Mouse (Mus musculus) c-Kit-negative CD71-positive TER-119-positive erythroid progenitor cells, embryonic 14.5 days (primary cell): ENCODE data around the gene Casp1.

Experiments
- DNase-seq: peaks from one replicate; pipeline ENCODE4 v3.0.0-alpha.2; 2013; ENCODE audit warnings: low read depth, low spot score

Casp1 gene

DNA sequence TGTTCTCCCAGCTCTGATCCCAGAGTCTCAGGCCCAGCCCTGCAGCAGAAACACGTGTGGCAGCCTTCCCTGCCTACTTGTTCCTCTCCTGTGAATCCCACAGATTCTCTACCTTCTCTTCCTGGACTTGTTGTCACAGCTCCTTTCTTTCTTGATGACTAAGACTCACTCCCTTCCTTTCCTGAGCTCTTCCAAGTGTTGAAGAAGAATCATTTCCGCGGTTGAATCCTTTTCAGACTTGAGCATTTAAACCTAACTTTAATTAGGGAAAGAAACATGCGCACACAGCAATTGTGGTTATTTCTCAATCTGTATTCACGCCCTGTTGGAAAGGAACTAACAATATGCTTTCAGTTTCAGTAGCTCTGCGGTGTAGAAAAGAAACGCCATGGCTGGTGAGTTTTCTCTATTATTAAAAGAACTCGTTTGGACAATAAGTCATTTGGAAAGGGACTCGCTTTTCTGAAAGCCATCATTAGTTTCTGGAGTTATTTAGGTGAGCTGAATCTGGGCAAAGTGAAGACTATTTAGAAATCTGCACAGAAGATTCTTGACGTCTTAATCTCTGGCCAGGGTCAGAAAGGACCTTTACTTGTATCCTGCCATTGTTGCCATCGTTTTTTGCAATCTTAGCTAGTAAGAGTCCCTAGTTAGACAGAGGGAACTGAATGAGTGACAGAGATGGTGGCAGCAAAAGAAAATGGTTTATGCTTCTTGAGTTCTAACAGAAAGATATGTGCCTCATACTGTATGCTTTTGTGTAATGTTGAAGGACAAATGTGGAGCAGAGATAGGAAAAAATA is at the start of gene Casp1:
Gene Casp1 (plus strand): TSS at position 189 of the 803 bp plus-strand sequence.
- no peak for DNase-seq

- no peak for DNase-seq
These were observed 34.3 kb upstream of the Casp1 start for GRCm38 (mm10) chr9:5263951-5264475.

DNA sequence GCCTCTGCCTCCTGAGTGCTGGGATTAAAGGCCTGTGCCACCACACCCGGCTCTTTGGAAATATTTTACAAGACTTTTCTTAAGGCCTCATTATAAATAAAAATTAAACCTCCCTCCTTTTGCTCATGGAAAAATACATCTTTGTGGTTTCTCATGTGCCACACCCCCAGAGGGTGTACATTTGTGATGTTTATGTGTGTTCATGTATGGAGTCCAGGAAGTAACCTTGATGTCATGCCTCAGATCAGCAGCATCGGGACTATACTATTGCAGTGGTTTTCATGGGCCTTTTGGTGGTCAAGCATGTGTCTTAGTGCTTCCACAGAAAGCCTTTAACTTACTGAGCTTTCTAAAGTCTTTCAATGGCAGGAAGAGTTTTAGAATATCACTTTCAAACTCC is 28.0 kb upstream of the Casp1 start:
- DNase-seq: no peak

DNA sequence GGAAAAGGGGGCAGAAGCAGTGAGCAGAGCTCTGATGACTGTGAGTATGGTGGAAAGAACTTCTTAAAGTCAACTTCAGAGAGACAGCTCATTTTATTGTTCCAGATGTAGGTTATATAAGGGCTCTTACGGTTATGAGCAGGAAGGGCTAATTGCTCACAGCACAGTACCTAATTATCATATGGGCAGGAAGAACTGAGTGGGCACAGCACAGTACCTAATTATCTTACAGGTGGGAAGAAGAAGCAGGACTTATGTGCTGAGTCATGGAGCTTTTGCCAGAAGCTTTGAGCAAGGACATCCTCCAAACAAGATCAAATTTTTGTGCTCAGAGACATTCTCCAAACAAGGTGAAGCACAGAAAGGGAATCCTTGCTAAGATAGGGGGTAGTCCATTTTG is 27.4 kb upstream of the Casp1 start:
- DNase-seq: no peak

DNA sequence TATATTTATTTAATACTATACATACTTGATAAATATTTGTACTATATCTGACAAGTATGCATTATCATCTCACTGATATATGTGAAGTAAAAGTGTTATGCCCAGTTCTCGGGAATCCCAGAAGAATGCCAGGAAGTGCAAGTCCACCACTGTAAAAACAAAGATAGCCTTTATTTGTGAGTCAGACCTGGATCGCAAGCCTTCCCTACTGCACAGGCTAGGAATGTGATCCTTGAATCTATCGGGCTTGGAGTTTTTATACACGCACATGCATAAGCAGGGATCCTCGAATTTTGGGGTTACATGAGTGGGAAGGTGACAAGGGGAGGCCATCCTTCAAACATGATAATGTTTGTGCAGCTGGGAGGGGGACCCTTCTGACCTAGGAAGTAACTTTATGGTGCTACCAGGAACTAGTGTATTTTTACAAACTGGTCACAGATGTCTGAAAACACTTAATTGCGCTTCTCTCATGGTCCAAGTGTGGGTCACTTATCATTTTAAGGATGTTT is 26.9 kb upstream of the Casp1 start:
- no peak for DNase-seq

DNA sequence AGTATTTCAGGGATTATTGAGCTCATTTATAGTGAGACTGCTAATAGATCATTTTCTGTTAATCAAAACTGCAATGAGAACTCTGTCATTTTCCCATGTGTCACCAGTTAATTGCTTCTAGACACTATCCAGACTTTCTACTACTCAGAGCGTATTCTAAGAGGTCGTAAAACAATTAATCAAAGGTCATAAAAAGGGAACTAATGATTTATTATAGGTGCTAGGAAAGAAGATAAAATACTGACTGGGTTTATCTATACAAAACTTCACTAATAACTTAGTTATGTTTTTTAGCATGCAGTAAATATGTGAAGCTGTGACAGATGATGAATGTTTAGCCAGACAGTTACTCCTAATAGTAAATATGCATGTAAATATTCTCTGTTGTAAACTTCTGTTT is 12.2 kb upstream of the Casp1 start:
- DNase-seq: no peak

DNA sequence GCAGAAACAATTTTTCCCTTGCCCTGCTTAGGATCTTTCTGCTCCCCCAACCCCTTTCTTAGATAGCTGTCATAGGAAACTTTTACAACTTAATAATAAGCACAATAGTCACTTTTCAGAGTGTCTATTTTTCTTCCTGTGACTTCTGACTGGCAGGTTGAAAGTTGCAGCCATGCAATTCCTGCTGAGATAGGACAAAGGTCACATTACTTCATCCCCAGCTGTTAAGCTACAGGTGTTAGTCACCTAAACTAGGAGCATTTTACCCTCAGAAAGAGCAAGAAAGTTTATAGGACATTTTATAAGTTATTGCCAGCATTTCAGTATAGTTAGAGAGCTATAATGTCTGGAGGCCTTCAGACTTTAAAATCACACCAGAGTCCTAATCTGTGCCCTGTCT is 11.7 kb upstream of the Casp1 start:
- DNase-seq: no peak

- no peak for DNase-seq
These were observed 1.7 kb upstream of the Casp1 start for GRCm38 (mm10) chr9:5296354-5297237.

- DNase-seq: no peak
These were observed 740 bp downstream of the Casp1 start for GRCm38 (mm10) chr9:5299132-5299381.

GRCm38 (mm10) chr9:5308561-5308960 is 10.2 kb downstream of the Casp1 start, which contains the start of gene Casp4:
TSS of gene Casp4 (plus strand) at chr9:5308828.
- DNase-seq: no peak

- DNase-seq: no peak
These were observed 11.8 kb downstream of the Casp1 start for GRCm38 (mm10) chr9:5310112-5310511.

- no peak for DNase-seq
These were observed 13.1 kb downstream of the Casp1 start for GRCm38 (mm10) chr9:5311435-5311834.

DNA sequence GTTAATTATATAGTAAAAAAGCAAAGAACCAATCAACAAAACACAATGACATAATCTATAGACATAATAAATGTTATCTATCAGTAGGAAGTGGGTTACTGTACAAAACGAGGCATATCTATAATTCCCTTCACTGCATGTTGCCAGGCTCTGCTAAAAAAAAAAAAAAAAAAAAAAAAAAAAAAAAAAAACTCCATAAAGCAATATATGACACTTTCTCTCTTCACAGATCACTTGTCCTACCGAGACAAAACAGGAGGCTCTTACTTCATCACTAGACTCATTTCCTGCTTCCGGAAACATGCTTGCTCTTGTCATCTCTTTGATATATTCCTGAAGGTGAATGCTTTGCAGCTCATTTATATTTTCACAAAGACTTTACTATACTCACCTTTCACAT is 29.9 kb downstream of the Casp1 start:
- no peak for DNase-seq

GRCm38 (mm10) chr9:5332441-5332840 is 34.1 kb downstream of the Casp1 start:
- no peak for DNase-seq

DNA sequence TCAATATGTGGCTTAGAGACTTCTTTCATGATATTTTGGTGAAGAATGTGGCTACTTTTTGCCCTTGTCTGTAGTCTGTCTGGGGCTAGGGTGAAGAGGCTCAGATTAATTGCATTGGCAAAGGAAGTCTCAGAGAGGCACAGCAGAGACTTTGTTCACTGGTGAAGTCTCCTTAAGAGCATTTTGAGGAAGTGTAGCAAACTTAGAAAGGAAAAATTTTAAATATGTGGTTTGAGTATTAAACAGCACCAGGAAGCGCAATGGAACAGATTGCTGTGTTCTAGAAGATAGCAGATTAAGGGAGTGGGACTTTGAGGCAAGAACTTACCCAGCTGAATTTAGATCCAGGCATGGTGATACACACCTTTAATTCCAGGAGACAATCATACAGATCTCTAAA is 35.1 kb downstream of the Casp1 start:
- no peak for DNase-seq

DNA sequence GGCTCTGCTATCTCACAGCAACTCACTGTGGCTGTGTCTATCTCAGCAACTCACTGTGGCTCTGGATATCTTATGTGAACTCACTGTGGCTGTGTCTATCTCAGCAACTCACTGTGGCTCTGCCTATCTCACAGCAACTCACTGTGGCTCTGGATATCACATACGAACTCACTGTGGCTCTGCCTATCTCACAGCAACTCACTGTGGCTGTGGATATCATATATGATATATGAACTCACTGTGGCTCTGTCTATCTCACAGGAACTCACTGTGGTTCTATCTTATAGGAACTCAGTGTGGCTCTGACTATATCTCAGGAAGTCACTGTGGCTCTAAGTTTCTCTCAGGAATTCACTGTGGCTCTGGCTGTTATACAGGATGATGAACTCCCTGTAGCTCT is 44.8 kb downstream of the Casp1 start:
- DNase-seq: no peak

DNA sequence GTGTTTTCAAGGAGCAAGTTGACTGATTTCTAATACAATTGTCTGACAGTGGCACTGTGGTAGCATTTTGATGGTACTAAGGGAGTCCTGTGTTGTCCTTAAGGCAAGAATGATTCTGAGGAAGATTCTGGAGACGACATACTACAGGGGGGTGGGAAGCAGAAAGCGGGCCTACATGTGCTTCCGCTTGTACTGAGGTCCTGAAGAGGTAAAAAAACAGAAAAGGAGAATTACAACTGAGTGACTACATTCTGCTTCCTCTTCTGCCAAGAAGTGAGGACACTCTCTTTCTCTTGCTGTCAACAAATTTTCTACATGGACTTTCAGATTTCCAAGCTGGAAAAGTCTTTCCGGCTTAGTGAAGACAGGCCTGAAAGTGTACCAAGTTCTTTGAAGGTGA is 45.8 kb downstream of the Casp1 start:
- DNase-seq: no peak

DNA sequence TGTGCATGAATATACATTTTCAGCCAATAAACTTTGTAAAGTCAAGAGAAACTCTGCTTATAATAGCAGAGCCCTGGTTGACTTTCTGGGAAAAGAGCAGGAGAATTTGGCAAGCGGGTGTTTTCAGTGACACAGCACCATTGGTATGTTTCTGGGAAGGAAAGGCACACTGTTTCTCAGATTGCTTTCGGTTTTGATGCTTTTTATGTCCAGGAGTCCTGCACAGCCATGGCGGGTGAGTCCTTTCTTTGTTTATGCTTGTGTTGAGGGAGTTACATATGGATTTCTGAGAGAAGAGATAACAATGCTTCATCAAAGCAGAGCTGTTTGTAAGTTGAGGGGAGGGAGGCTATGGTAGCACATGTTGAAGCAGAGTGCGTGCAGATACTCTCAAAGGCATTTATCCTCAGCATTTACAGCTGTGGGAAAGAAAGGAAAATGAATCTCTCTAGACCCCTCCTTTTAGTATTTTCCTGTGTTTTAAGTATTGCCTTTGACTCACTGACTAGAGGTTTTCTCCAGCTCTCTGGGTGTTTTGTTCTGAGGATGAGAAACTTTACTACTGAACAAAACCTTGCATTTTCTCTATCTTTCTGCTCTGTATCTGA is 47.1 kb downstream of the Casp1 start, which contains the start of gene Casp12:
Gene Casp12 (plus strand): TSS at position 140 of the 608 bp plus-strand sequence.
- no peak for DNase-seq

- no peak for DNase-seq
These were observed 49.1 kb downstream of the Casp1 start for GRCm38 (mm10) chr9:5347381-5347780.

DNA sequence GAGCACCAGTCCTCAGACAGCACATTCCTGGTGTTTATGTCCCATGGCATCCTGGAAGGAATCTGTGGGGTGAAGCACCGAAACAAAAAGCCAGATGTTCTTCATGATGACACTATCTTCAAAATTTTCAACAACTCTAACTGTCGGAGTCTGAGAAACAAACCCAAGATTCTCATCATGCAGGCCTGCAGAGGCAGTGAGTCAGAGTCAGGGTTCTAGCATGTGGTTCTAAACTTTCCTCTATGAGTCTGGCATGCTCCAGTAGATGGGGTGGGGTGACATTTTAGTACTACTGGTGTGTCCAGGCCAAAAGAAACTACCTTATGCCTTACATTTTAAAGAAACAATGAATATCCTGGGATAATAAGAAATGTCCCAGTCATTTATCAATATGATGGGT is 55.4 kb downstream of the Casp1 start:
- DNase-seq: no peak

- no peak for DNase-seq
These were observed 58.5 kb downstream of the Casp1 start for GRCm38 (mm10) chr9:5356801-5357200.
